Mouse (Mus musculus) CH12.LX (cell line): ENCODE results near the gene Dnajc9. TPM values are rescaled to one million over a fixed set of nuclear protein-coding genes. Genes with fewer than 3 reads are reported as not detected.

Source experiments
- DNase-seq: peaks from one replicate; pipeline ENCODE4 v3.0.0-alpha.2; 2013; ENCODE audit errors: extremely low read depth
- H3K27ac ChIP-seq: 2 replicates; pipeline ENCODE4 v1.5.1; 2012; ENCODE audit warnings: low read depth, mild to moderate bottlenecking, control low read depth, moderate library complexity; ENCODE audit not compliant: insufficient read depth
- H3K27me3 ChIP-seq: replicated peaks from 2 replicates; pipeline ENCODE3; 2012; ENCODE audit warnings: inconsistent platforms
- H3K36me3 ChIP-seq, 2 experiments: replicated peaks in 1 of 2; 2 replicates each; pipeline versions ENCODE3 to v1.6.1; 2012; ENCODE audit warnings: inconsistent platforms in 1 of 2, low read length in 1 of 2, mild to moderate bottlenecking in 1 of 2, mixed read lengths in 1 of 2, moderate library complexity in 1 of 2; ENCODE audit not compliant: control insufficient read depth in 1 of 2, insufficient read depth in 1 of 2
- H3K4me1 ChIP-seq, 2 experiments: 2 replicates each; pipeline ENCODE4 v1.6.1; 2012; ENCODE audit warnings: inconsistent platforms in 1 of 2, moderate library complexity in 1 of 2; ENCODE audit not compliant: insufficient read depth in 2 of 2, control insufficient read depth in 1 of 2
- H3K4me2 ChIP-seq: 2 replicates; pipeline ENCODE4 v1.6.1; 2012; ENCODE audit warnings: low read depth, mild to moderate bottlenecking, control low read depth; ENCODE audit not compliant: poor library complexity, insufficient read depth, severe bottlenecking
- H3K4me3 ChIP-seq, 3 experiments: fragments of 150-350 bp in 1 of 3; sonication (generic) in 1 of 3; replicated peaks in 1 of 3; 2 replicates each; pipeline versions ENCODE3 to v1.5.1; 2011 to 2012; ENCODE audit warnings: low read depth in 2 of 3, low read length in 2 of 3, mild to moderate bottlenecking in 2 of 3, moderate library complexity in 2 of 3, control low read depth in 1 of 3, improper control_type of control experiment in 1 of 3, inconsistent platforms in 1 of 3, mixed read lengths in 1 of 3; ENCODE audit not compliant: poor library complexity in 1 of 3
- H3K79me2 ChIP-seq: replicated peaks from 2 replicates; pipeline ENCODE4 v1.6.1; 2012; ENCODE audit warnings: mild to moderate bottlenecking, moderate library complexity; ENCODE audit not compliant: control insufficient read depth, poor library complexity, insufficient read depth, severe bottlenecking; ENCODE audit errors: extremely low read depth
- H3K9ac ChIP-seq: 2 replicates; pipeline ENCODE4 v1.6.1; 2012; ENCODE audit warnings: low read depth, mild to moderate bottlenecking, control low read depth, moderate library complexity; ENCODE audit not compliant: insufficient read depth
- H3K9me3 ChIP-seq: replicated peaks from 2 replicates; pipeline ENCODE3; 2012; ENCODE audit warnings: low read length, inconsistent platforms, mixed read lengths
- CTCF ChIP-seq, 2 experiments: IDR thresholded peaks in 1 of 2; conservative IDR thresholded peaks in 1 of 2; 2 replicates each; pipeline ENCODE4 v1.5.1; 2011 to 2012; ENCODE audit warnings: low read depth in 2 of 2, low read length in 2 of 2, improper control_type of control experiment in 1 of 2, inconsistent platforms in 1 of 2, mild to moderate bottlenecking in 1 of 2, moderate library complexity in 1 of 2
- HCFC1 ChIP-seq: IDR thresholded peaks from 2 replicates; pipeline ENCODE4 v1.6.1; 2012; ENCODE audit warnings: low read depth, mild to moderate bottlenecking, inconsistent platforms, low read length, improper control_type of control experiment
- PAX5 ChIP-seq: IDR thresholded peaks from 2 replicates; pipeline ENCODE4 v1.6.1; 2012; ENCODE audit warnings: low read length, inconsistent platforms, mixed read lengths
- dilution Hi-C: fragments of 300-500 bp; cut with MboI; formaldehyde crosslinking; loops from 2 replicates; pipeline ENCODE4 v1.14.3; 2020; ENCODE audit warnings: low sequenced_read_pairs; ENCODE audit not compliant: extremely low pct_unique_long_range_greater_than_20kb, extremely low pct_ligation_motif_present
- in situ Hi-C: fragments of 300-500 bp; cut with MboI; formaldehyde crosslinking; loops from 3 replicates; pipeline ENCODE4 v1.14.3; 2019; ENCODE audit warnings: low sequenced_read_pairs, low pct_ligation_motif_present, low pct_unique_long_range_greater_than_20kb, mixed read lengths
- polyA plus RNA-seq: library from polyadenylated mRNA; unstranded; fragments of >175 nt; gene quantifications from 2 replicates; pipeline ENCODE4 v1.2.1, GENCODE M21; 2012; ENCODE audit warnings: low read depth; ENCODE audit not compliant: insufficient read length
- total RNA-seq, 2 experiments: library from RNA; depleted of rRNA; stranded (reverse); fragments of 300-350 nt in 1 of 2; fragments of >200 nt in 1 of 2; gene quantifications; 2 replicates each; pipeline ENCODE4 v1.2.3; 2012 to 2014

Gene Dnajc9
- total and polyA plus RNA-seq, 3 experiments, result 123 to 223 (median 166) TPM

DNA sequence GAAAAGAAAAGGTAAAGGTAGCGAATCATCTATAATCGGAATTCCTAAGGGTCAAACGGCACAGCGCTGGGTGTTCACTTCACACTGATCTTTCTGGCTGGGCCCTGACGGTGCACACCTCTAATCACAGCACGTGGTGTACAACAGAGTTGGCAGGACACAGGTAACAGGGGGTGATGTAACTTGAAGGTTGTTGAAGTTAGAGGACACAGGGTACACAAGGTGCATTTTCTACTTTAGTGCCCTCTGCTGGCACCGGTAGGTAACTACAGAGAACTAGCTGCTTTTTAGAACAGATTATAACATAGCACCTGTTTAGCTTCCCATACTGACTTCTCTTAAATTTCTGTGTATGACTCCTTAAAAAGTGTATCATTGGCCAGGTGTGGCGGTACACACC is 48.6 kb downstream of the Dnajc9 start:
- in situ Hi-C loops (no loop called here), dilution Hi-C loops (no loop called here)
- no peak overlapping the region for H3K9ac ChIP-seq
- no peak overlapping the region for H3K4me2 ChIP-seq
- peak; percentile 67 for DNase-seq
- H3K27ac ChIP-seq, result no peak overlapping the region
- peaks cover 3 to 11% of the 10 kb centered on the region in 2 experiments; a peak in 2 of 4 replicates for H3K4me1 ChIP-seq
- H3K9me3 ChIP-seq, result no peaks in the 10 kb centered on the region
- H3K4me3 ChIP-seq, result no peak overlapping the region
- TF ChIP-seq HCFC1 (no peak), CTCF (conservative IDR thresholded peaks at IDR 0.05 in 1 of 2, IDR thresholded peaks at IDR 0.05 in 1 of 2; ENCODE audit: low read depth in 2 of 2, low read length in 2 of 2) (peak; percentile 50 to 58)
- no peaks in the 10 kb centered on the region for H3K27me3 ChIP-seq
- H3K36me3 ChIP-seq, result peaks cover 43 to 85% of the 10 kb centered on the region in 2 experiments
- peaks cover 13% of the 10 kb centered on the region; the same call in 1 of the 2 replicates for H3K79me2 ChIP-seq

DNA sequence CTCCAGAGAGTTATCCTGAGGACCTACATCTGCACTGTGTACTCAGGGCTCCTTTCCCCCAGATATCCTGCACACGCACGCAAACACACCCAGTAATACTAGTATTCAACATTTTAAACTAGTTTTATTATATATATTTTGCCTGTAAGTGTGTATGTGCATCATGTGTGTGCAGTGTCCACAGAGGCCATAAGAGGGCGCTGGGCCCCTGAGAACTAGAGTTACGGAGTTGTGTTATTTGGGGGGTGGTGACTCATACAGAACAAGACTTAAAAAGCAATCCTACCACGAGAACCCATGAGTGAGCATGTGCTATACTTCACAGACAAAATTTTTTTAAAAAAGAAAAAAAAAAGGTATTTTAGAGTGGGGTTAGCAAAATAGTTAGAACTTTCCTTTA is 49.3 kb downstream of the Dnajc9 start:
- H3K9me3 ChIP-seq, result no peaks in the 10 kb centered on the region
- no peak for DNase-seq
- in situ Hi-C loops (no loop called here), dilution Hi-C loops (no loop called here)
- H3K9ac ChIP-seq, result no peak overlapping the region
- H3K36me3 ChIP-seq, result peaks cover 39 to 83% of the 10 kb centered on the region in 2 experiments
- no peak overlapping the region for H3K4me3 ChIP-seq
- no peak overlapping the region for H3K27ac ChIP-seq
- peaks cover 3 to 10% of the 10 kb centered on the region in 2 experiments; a peak in 2 of 4 replicates for H3K4me1 ChIP-seq
- no peaks in the 10 kb centered on the region for H3K27me3 ChIP-seq
- TF ChIP-seq PAX5 (no peak), CTCF (conservative IDR thresholded peaks at IDR 0.05 in 1 of 2, IDR thresholded peaks at IDR 0.05 in 1 of 2; ENCODE audit: low read depth in 2 of 2, low read length in 2 of 2) (0 out of 4 replicates have a peak, but pooled peaks of 1 of the 2 experiments have one; percentile 23)
- peaks cover 6% of the 10 kb centered on the region; the same call in 1 of the 2 replicates for H3K79me2 ChIP-seq
- H3K4me2 ChIP-seq, result no peak overlapping the region

Other genes starting within 250 kb of the Dnajc9 start
- gene Kcnk5, start 207.1 kb downstream of the Dnajc9 start, total RNA-seq (2012; rRNA removed), result 11.7 and 12.3 TPM in 2 replicates
- gene Kcnk5, start 207.1 kb downstream of the Dnajc9 start, total RNA-seq (2014; rRNA removed), result 8.7 and 9.0 TPM in 2 replicates
- 12.5 and 14.1 TPM in 2 replicates for gene Kcnk5, start 207.1 kb downstream of the Dnajc9 start, polyA plus RNA-seq
- not detected in 2 replicates for gene Kcnk16, start 119.7 kb downstream of the Dnajc9 start, total RNA-seq (2012; rRNA removed)
- not detected in 2 replicates for gene Kcnk16, start 119.7 kb downstream of the Dnajc9 start, total RNA-seq (2014; rRNA removed)
- gene Kcnk16, start 119.7 kb downstream of the Dnajc9 start, polyA plus RNA-seq, result not detected in 2 replicates
- gene Nudt13, start 94.2 kb downstream of the Dnajc9 start, total RNA-seq (2012; rRNA removed), result 11.2 and 14.8 TPM in 2 replicates
- 10.9 and 12.9 TPM in 2 replicates for gene Nudt13, start 94.2 kb downstream of the Dnajc9 start, total RNA-seq (2014; rRNA removed)
- gene Nudt13, start 94.2 kb downstream of the Dnajc9 start, polyA plus RNA-seq, result 11.1 and 11.4 TPM in 2 replicates
- gene Ecd, start 40.8 kb downstream of the Dnajc9 start, total RNA-seq (2012; rRNA removed), result 61.4 and 72.5 TPM in 2 replicates
- 105 TPM in 2 replicates for gene Ecd, start 40.8 kb downstream of the Dnajc9 start, total RNA-seq (2014; rRNA removed)
- 98.3 and 112 TPM in 2 replicates for gene Ecd, start 40.8 kb downstream of the Dnajc9 start, polyA plus RNA-seq
- 15.8 and 16.7 TPM in 2 replicates for gene Fam149b, start 40.7 kb downstream of the Dnajc9 start, total RNA-seq (2012; rRNA removed)
- gene Fam149b, start 40.7 kb downstream of the Dnajc9 start, total RNA-seq (2014; rRNA removed), result 19.3 and 21.9 TPM in 2 replicates
- 19.8 and 20.0 TPM in 2 replicates for gene Fam149b, start 40.7 kb downstream of the Dnajc9 start, polyA plus RNA-seq
- 112 and 128 TPM in 2 replicates for gene Mrps16, start 4.7 kb upstream of the Dnajc9 start, total RNA-seq (2012; rRNA removed)
- 92.9 and 97.2 TPM in 2 replicates for gene Mrps16, start 4.7 kb upstream of the Dnajc9 start, total RNA-seq (2014; rRNA removed)
- 107 and 110 TPM in 2 replicates for gene Mrps16, start 4.7 kb upstream of the Dnajc9 start, polyA plus RNA-seq
- gene Cfap70, start 63.3 kb upstream of the Dnajc9 start, total RNA-seq (2012; rRNA removed), result 0.04 and 0.08 TPM in 2 replicates
- not detected in 2 replicates for gene Cfap70, start 63.3 kb upstream of the Dnajc9 start, total RNA-seq (2014; rRNA removed)
- 0.07 and 0.36 TPM in 2 replicates for gene Cfap70, start 63.3 kb upstream of the Dnajc9 start, polyA plus RNA-seq
- 60.2 and 63.3 TPM in 2 replicates for gene Anxa7, start 91.2 kb upstream of the Dnajc9 start, total RNA-seq (2012; rRNA removed)
- 89.2 and 91.9 TPM in 2 replicates for gene Anxa7, start 91.2 kb upstream of the Dnajc9 start, total RNA-seq (2014; rRNA removed)
- 83.8 and 99.3 TPM in 2 replicates for gene Anxa7, start 91.2 kb upstream of the Dnajc9 start, polyA plus RNA-seq
- gene Mss51, start 108.0 kb upstream of the Dnajc9 start, total RNA-seq (2012; rRNA removed), result 0.59 and 0.63 TPM in 2 replicates
- gene Mss51, start 108.0 kb upstream of the Dnajc9 start, total RNA-seq (2014; rRNA removed), result 0.45 and 0.47 TPM in 2 replicates
- gene Mss51, start 108.0 kb upstream of the Dnajc9 start, polyA plus RNA-seq, result 1.1 and 1.5 TPM in 2 replicates
- gene Ppp3cb, start 157.7 kb upstream of the Dnajc9 start, total RNA-seq (2012; rRNA removed), result 23.6 and 25.7 TPM in 2 replicates
- gene Ppp3cb, start 157.7 kb upstream of the Dnajc9 start, total RNA-seq (2014; rRNA removed), result 50.6 and 55.3 TPM in 2 replicates
- 53.8 and 61.1 TPM in 2 replicates for gene Ppp3cb, start 157.7 kb upstream of the Dnajc9 start, polyA plus RNA-seq